Mouse (Mus musculus) gastrocnemius, adult 8-10 months (tissue): ENCODE results near the gene Slc9a8. TPM values are rescaled to one million over a fixed set of nuclear protein-coding genes. Genes with fewer than 3 reads are reported as not detected.

ENCODE experiments used
- DNase-seq, 2 experiments: peaks; one replicate each; pipeline ENCODE4 v3.0.0; 2022; ENCODE audit warnings: low spot score in 2 of 2
- total RNA-seq, 4 experiments: library from RNA; stranded (reverse); gene quantifications; 2 replicates each; pipeline ENCODE4 v1.2.4; 2022

Gene Slc9a8
- total RNA-seq, 4 experiments from 2014 or later: 21.8 to 27.9 (median 24.9) TPM

GRCm38 (mm10) chr2:167483081-167483826 lies 61.7 kb downstream of the Slc9a8 start:
- no peak for DNase-seq

GRCm38 (mm10) chr2:167483827-167484410 lies 62.4 kb downstream of the Slc9a8 start:
- DNase-seq: no peak

GRCm38 (mm10) chr2:167484932-167485331 lies 63.4 kb downstream of the Slc9a8 start:
- no peak for DNase-seq

GRCm38 (mm10) chr2:167485501-167486377 lies 64.2 kb downstream of the Slc9a8 start:
- peak; percentile 61 to 75 for DNase-seq

GRCm38 (mm10) chr2:167486573-167486972 lies 65.1 kb downstream of the Slc9a8 start:
- DNase-seq: no peak

GRCm38 (mm10) chr2:167487551-167487950 lies 66.0 kb downstream of the Slc9a8 start:
- DNase-seq: no peak

GRCm38 (mm10) chr2:167487994-167488393 lies 66.5 kb downstream of the Slc9a8 start:
- DNase-seq: no peak

- no peak for DNase-seq
These were observed 69.5 kb downstream of the Slc9a8 start for GRCm38 (mm10) chr2:167490813-167491525.

- DNase-seq: no peak
These were observed 70.5 kb downstream of the Slc9a8 start, which contains the start of gene Rnf114 for GRCm38 (mm10) chr2:167491757-167492708. Gene Rnf114 (plus strand): TSS chr2:167492645.

GRCm38 (mm10) chr2:167492713-167493636 lies 71.5 kb downstream of the Slc9a8 start, which contains the start of gene Spata2:
Gene Spata2 (minus strand): TSS chr2:167492887.
- DNase-seq: peak; percentile 85 to 87

- no peak for DNase-seq
These were observed 74.9 kb downstream of the Slc9a8 start for GRCm38 (mm10) chr2:167496437-167496836.

GRCm38 (mm10) chr2:167497272-167497671 lies 75.8 kb downstream of the Slc9a8 start:
- no peak for DNase-seq

GRCm38 (mm10) chr2:167502554-167503252 lies 81.2 kb downstream of the Slc9a8 start:
- no peak for DNase-seq

GRCm38 (mm10) chr2:167503253-167503895 lies 81.9 kb downstream of the Slc9a8 start:
- DNase-seq: peak; percentile 72 to 73

GRCm38 (mm10) chr2:167503896-167504349 lies 82.4 kb downstream of the Slc9a8 start:
- peak in 1 of 2 experiments; percentile 37 for DNase-seq

GRCm38 (mm10) chr2:167505127-167505526 lies 83.6 kb downstream of the Slc9a8 start:
- no peak for DNase-seq

- no peak for DNase-seq
These were observed 85.2 kb downstream of the Slc9a8 start for GRCm38 (mm10) chr2:167506546-167507260.
